In genomic region chr4:45219946-45220345, GRCm38 (mm10) we compare ENCODE assay signal across 19 mouse cellular contexts. TPM values are rescaled to one million over a fixed set of nuclear protein-coding genes. Genes with fewer than 3 reads are reported as not detected.
"Had no signal": no experiment of that assay in that cellular context is flagged by ENCODE, and none has a peak within 500 bp of the region (broad histone marks: within the 10 kb centered on the region; RNA-seq: fewer than 3 reads in every experiment).

No protein-coding gene starts in this region.

- H3K27me3 ChIP-seq: kidney, embryonic 15.5 days; neural tube, embryonic 12.5 days; neural tube, embryonic 15.5 days; stomach, embryonic 15.5 days had no signal

- H3K27ac ChIP-seq: kidney, embryonic 15.5 days; left cerebral cortex, adult 2 months; liver, embryonic 13.5 days; neural tube, embryonic 12.5 days; neural tube, embryonic 15.5 days; stomach, embryonic 15.5 days had no signal

- H3K9ac ChIP-seq: kidney, embryonic 15.5 days; liver, embryonic 13.5 days; neural tube, embryonic 12.5 days; neural tube, embryonic 15.5 days; stomach, embryonic 15.5 days had no signal

- H3K4me1 ChIP-seq: kidney, embryonic 15.5 days; liver, embryonic 13.5 days; neural tube, embryonic 12.5 days; neural tube, embryonic 15.5 days; stomach, embryonic 15.5 days had no signal

- H3K36me3 ChIP-seq: kidney, embryonic 15.5 days; liver, embryonic 13.5 days; neural tube, embryonic 12.5 days; neural tube, embryonic 15.5 days; stomach, embryonic 15.5 days had no signal

- H3K9me3 ChIP-seq: kidney, embryonic 15.5 days; liver, embryonic 13.5 days; neural tube, embryonic 12.5 days; neural tube, embryonic 15.5 days; stomach, embryonic 15.5 days had no signal

- DNase-seq: kidney, adult 2 months; kidney, postnatal 10 days; kidney, postnatal 36 days; layer of hippocampus, postnatal 36 days; liver, embryonic 13.5 days; lung, adult 2 months; lung, postnatal 14 days; lung, postnatal 4 days; midbrain, embryonic 14.5 days; thymus, postnatal 25 days had no signal

- H3K4me2 ChIP-seq: kidney, embryonic 15.5 days; liver, embryonic 13.5 days; midbrain, embryonic 11.5 days; neural tube, embryonic 12.5 days; neural tube, embryonic 15.5 days; stomach, embryonic 15.5 days had no signal

- H3K4me3 ChIP-seq: kidney, embryonic 15.5 days; left cerebral cortex, adult 2 months; liver, embryonic 13.5 days; neural tube, embryonic 12.5 days; neural tube, embryonic 15.5 days; stomach, embryonic 15.5 days had no signal

- ATAC-seq: intestine, postnatal 0 days had no signal

RNA-seq across cellular contexts. Expression of gene Frmpd1, which starts 35.3 kb away (rescaled TPM):
- total RNA-seq: liver, adult 2 months; megakaryocyte progenitor cell, adult 5-6 weeks had no signal
- polyA plus RNA-seq: liver, adult 2 months had no signal
